Mouse (Mus musculus): ENCODE measurements around the gene Lyrm4. TPM values are rescaled to one million over a fixed set of nuclear protein-coding genes. Genes with fewer than 3 reads are reported as not detected.

Lyrm4 gene
- polyA plus RNA-seq (2014; fragmentation: Nextera tagmentation; extraction: Ambion mirVana): 41.2 and 46.4 TPM in 2 replicates

DNA sequence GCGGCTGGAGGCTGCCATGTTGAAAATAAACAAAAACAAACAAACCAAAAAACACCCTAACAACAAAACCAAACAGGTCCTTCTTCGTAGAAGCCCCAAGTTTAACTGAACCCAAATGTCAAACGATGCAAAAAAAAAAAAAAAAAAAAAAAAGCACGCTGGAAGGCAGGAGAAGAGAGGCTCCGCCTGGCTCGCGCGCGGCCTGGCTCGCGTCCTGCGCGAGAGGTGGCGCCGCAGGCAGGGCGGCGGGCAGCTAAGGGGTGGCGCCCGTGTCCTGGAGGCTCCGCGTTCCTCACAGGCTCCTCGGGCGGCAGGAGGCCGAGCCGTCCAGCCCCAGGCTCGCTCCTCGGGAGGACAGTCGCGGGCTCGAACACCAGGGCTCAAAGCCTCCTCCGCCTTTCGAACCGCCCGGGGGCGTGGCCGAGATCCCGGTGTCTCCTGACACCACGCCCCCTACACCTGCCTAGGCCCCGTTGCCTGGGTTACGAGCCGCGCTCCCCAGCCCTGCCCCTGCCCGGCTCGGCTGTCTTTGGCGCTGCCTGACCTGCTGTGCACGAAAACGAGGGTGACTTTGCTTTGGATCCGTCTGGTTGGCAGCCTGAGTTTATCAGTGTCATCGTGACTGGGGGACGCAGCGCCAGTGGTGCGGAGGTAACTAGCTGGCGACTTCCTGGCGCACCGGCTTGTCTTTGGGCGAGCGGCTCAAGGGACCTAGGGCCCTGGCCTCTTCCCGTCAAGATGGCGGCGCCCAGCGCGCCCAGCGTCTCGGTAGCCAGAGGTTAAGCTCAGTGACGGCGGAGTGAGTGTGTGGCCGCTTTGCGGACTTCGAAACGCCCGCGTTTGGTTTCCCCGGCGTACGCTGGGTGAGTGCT is at the start of gene Lyrm4, which contains the start of gene Fars2:
Gene Lyrm4, minus strand, starts transcription at position 384 of the 872 bp plus-strand sequence.
Gene Fars2, plus strand, starts transcription at position 270 of the 872 bp plus-strand sequence.
- H3K9me3 ChIP-seq (ENCODE audit: control insufficient read depth, low read length): no peaks in the 10 kb centered on the region
- peak within 1 kb of the TSS; percentile 96 for H3K27ac ChIP-seq (ENCODE audit: low read depth, low read length)
- H3K4me3 ChIP-seq (ENCODE audit: low read depth, low read length): peak within 1 kb of the TSS; percentile 68
- H3K4me2 ChIP-seq (ENCODE audit: low read depth, low read length): peak within 1 kb of the TSS; percentile 81
- peak; percentile 99 for ATAC-seq (ENCODE audit: low read depth)
- H3K4me1 ChIP-seq (ENCODE audit: control insufficient read depth, insufficient read depth, low read length): no peaks in the 10 kb centered on the region; the same call in 1 of the 2 replicates
- peak within 1 kb of the TSS; percentile 68 for H3K9ac ChIP-seq (replicated peaks; ENCODE audit: low read depth, low read length)
- no peaks in the 10 kb centered on the region for H3K27me3 ChIP-seq (ENCODE audit: control insufficient read depth, insufficient read depth, low read length)
- WGBS: under 1% methylated on average over 74 of the region's 75 CpGs
- H3K36me3 ChIP-seq (ENCODE audit: control insufficient read depth, insufficient read depth, low read length): no peaks in the 10 kb centered on the region

DNA sequence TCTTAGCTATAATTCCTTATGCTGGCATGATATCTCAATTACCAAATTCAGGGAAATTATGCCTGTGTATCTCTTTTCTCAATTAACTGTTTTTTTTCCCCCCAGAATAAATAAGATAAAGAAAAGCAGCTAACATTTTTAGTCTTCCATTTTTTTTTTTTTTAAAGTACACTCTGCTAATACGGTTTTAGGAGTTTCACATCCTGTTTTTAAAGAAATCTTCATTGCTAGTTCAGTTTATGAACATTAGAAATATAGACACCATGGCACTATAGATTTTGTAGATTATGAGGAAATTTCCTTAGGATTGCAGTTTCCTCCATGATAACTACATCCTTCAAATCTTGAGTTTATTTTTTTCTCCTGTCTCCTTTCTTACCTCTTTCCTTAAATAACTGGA is 46.6 kb upstream of the Lyrm4 start:
- no peak for ATAC-seq (ENCODE audit: low read depth)
- Histone ChIP-seq H3K4me2 (ENCODE audit: low read depth, low read length) (no peak overlapping the region), H3K9me3 (ENCODE audit: control insufficient read depth, low read length) (no peaks in the 10 kb centered on the region), H3K36me3 (ENCODE audit: control insufficient read depth, insufficient read depth, low read length) (no peaks in the 10 kb centered on the region), H3K4me1 (ENCODE audit: control insufficient read depth, insufficient read depth, low read length) (no peaks in the 10 kb centered on the region), H3K27ac (ENCODE audit: low read depth, low read length) (no peak overlapping the region), H3K27me3 (ENCODE audit: control insufficient read depth, insufficient read depth, low read length) (no peaks in the 10 kb centered on the region), H3K9ac (replicated peaks; ENCODE audit: low read depth, low read length) (no peak overlapping the region), H3K4me3 (ENCODE audit: low read depth, low read length) (no peak overlapping the region)
- WGBS: 78% methylated on average over 1 of the region's 1 CpGs

DNA sequence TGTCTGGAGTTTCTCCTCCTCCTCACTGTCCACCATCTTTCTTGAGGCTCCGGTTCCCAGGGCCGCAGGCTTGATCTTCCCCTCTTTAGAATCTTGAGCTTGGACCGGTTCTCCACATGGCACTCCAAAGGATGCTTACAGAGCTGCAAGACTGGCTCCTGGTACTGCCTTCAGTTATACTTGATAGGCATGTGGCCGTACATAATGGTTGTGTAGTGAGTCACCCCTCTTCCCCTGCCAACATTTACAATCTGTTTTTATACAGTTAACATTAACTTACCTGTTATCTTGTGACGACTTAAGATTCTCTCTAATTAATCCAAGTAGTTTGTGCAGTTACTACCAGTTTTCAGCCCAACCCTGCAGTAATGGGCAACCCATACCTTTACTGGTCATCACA is 46.1 kb upstream of the Lyrm4 start:
- no peak overlapping the region for H3K4me2 ChIP-seq (ENCODE audit: low read depth, low read length)
- H3K27ac ChIP-seq (ENCODE audit: low read depth, low read length): no peak overlapping the region
- H3K27me3 ChIP-seq (ENCODE audit: control insufficient read depth, insufficient read depth, low read length): no peaks in the 10 kb centered on the region
- no peak overlapping the region for H3K9ac ChIP-seq (replicated peaks; ENCODE audit: low read depth, low read length)
- no peaks in the 10 kb centered on the region for H3K4me1 ChIP-seq (ENCODE audit: control insufficient read depth, insufficient read depth, low read length)
- ATAC-seq (ENCODE audit: low read depth): no peak
- WGBS: 93% methylated on average over 5 of the region's 5 CpGs
- no peaks in the 10 kb centered on the region for H3K36me3 ChIP-seq (ENCODE audit: control insufficient read depth, insufficient read depth, low read length)
- H3K9me3 ChIP-seq (ENCODE audit: control insufficient read depth, low read length): no peaks in the 10 kb centered on the region
- no peak overlapping the region for H3K4me3 ChIP-seq (ENCODE audit: low read depth, low read length)

DNA sequence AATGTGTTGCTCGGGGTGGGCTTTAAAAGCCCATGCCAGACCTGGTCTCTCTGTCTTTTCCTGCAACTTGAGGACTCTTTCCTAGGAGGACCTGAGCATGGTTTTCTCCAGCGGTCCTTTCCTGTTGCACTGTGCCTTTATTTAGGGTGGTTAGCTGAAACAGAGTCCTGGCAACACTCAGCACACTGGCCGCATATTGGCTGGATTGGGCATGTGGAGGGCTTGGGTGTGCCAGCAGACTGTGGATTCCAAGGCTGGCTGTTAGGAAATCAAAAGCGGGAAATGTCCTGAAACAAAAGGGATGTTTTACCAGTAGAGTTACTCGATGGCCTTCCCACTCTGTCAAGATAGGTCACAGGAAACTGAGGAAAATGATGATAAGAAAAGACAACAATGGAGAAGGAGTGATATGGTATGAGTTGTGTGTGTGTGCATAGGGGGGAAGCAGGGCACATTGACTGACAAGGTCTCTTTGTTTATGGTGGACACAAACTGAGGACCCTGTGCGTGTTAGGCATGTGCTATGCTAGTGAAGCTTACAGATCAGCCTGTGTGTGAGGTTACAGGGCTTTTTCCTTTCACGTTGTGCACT is 39.1 kb upstream of the Lyrm4 start:
- ATAC-seq (ENCODE audit: low read depth): no peak
- 92% methylated on average over 7 of the region's 7 CpGs for WGBS
- no peaks in the 10 kb centered on the region for H3K27me3 ChIP-seq (ENCODE audit: control insufficient read depth, insufficient read depth, low read length)

DNA sequence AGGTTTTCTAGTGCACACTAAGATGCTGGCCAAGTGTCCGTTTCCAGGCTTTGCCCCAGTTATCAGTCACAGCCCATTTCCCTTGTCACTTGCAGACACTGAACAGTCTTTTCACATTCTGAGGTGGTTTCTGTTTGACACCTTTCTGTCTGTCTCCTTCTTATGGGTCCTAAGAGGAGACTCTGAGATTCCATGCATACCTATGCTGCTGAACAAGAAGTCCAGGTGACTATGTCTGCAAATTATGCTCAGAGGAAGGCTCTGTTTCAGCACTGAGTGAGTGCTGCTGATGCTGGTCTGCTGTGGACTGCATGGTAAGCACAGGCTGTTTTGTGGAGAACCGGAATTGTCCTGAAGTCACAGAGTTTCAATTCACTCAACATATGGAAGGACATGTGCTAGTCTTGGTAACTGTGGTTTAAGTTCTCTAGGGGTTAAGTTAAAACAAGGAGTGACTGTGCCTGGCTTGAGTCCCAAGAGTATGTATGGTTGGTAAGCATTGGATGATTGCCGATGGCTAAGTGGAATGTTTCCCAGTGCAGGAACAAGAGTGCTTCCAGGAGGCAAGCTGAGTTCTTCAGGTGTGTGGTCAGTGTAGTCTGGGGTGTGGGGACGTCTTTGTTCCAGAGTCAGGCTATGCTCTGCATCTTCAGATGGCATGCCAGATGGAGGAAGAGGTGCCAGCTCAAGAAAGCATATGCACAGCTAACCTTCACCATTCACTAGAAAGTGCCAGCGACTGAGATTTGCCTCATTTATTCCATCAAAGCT is 35.6 kb upstream of the Lyrm4 start:
- Histone ChIP-seq H3K27ac (ENCODE audit: low read depth, low read length) (no peak overlapping the region), H3K4me2 (ENCODE audit: low read depth, low read length) (no peak overlapping the region), H3K9ac (replicated peaks; ENCODE audit: low read depth, low read length) (no peak overlapping the region), H3K36me3 (ENCODE audit: control insufficient read depth, insufficient read depth, low read length) (no peaks in the 10 kb centered on the region), H3K9me3 (ENCODE audit: control insufficient read depth, low read length) (no peaks in the 10 kb centered on the region), H3K4me1 (ENCODE audit: control insufficient read depth, insufficient read depth, low read length) (no peaks in the 10 kb centered on the region), H3K27me3 (ENCODE audit: control insufficient read depth, insufficient read depth, low read length) (no peaks in the 10 kb centered on the region), H3K4me3 (ENCODE audit: low read depth, low read length) (no peak overlapping the region)
- WGBS: 84% methylated on average over 5 of the region's 5 CpGs
- ATAC-seq (ENCODE audit: low read depth): no peak

More for the DNA sequence above, 39.1 kb upstream of the Lyrm4 start:
- H3K4me1 ChIP-seq (ENCODE audit: control insufficient read depth, insufficient read depth, low read length): no peaks in the 10 kb centered on the region
- no peaks in the 10 kb centered on the region for H3K9me3 ChIP-seq (ENCODE audit: control insufficient read depth, low read length)
- H3K4me2 ChIP-seq (ENCODE audit: low read depth, low read length): no peak overlapping the region
- no peak overlapping the region for H3K9ac ChIP-seq (replicated peaks; ENCODE audit: low read depth, low read length)
- no peak overlapping the region for H3K4me3 ChIP-seq (ENCODE audit: low read depth, low read length)
- no peak overlapping the region for H3K27ac ChIP-seq (ENCODE audit: low read depth, low read length)
- H3K36me3 ChIP-seq (ENCODE audit: control insufficient read depth, insufficient read depth, low read length): no peaks in the 10 kb centered on the region

DNA sequence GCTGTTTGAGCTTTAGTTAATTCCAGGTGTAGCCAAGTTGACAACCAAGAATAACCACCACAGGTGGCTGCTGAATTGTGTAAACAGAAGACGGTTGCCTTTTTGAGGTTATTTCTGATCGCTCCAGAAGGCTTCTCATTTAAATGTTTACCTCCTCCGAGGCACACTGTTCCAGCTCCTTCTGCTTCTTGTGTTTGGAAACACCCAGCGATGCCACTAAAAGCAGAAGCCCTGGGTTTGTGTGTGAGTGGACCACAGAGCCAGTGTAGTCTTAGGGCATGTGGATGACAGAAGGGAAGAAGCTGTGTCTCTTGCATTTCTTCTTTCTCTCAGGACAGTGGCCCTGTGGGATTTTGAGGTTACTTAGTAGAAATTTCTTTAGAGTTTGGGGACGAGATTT is 32.9 kb upstream of the Lyrm4 start:
- no peaks in the 10 kb centered on the region for H3K9me3 ChIP-seq (ENCODE audit: control insufficient read depth, low read length)
- no peak overlapping the region for H3K27ac ChIP-seq (ENCODE audit: low read depth, low read length)
- H3K4me2 ChIP-seq (ENCODE audit: low read depth, low read length): no peak overlapping the region
- no peak overlapping the region for H3K9ac ChIP-seq (replicated peaks; ENCODE audit: low read depth, low read length)
- H3K4me3 ChIP-seq (ENCODE audit: low read depth, low read length): no peak overlapping the region
- H3K4me1 ChIP-seq (ENCODE audit: control insufficient read depth, insufficient read depth, low read length): no peaks in the 10 kb centered on the region
- WGBS: 75% methylated on average over 5 of the region's 5 CpGs
- H3K36me3 ChIP-seq (ENCODE audit: control insufficient read depth, insufficient read depth, low read length): no peaks in the 10 kb centered on the region
- H3K27me3 ChIP-seq (ENCODE audit: control insufficient read depth, insufficient read depth, low read length): no peaks in the 10 kb centered on the region
- no peak for ATAC-seq (ENCODE audit: low read depth)

DNA sequence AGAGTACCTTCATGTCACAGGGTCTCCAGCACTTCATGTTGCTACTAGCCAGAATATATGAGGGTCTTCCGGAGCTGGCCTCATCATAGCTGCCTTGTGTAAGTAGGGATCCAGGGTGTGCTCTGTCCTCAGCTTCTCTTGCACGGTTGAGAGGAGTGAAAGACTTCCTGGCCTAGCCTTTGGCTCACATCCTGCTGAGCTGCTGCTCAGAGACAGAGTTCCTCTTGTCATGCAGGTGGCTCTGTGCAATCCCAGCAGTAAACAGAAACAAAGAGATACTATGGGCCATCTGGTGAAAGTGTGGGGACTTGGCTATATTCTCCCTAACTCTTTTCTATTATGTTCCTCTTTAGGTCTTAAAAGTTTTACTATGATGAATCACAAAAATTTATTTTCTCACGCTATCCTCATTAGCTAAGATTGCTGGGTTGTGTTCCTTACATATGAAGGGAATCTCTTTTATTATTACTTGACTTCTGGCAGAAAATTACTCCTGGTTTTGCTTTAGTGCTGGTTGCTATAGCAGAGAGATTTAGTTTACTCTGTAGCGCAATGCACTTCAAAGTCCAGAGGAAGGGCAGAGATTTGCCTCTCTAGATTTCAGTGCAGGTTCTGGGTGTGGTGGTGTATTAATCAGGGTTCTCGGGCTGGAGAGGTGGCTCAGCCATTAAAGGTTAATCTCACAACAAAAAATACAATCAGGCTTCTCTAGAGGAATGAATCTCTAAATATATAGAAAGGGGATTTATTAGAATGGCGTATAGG is 32.0 kb upstream of the Lyrm4 start:
- Histone ChIP-seq H3K27me3 (ENCODE audit: control insufficient read depth, insufficient read depth, low read length) (no peaks in the 10 kb centered on the region), H3K36me3 (ENCODE audit: control insufficient read depth, insufficient read depth, low read length) (no peaks in the 10 kb centered on the region), H3K27ac (ENCODE audit: low read depth, low read length) (no peak overlapping the region), H3K4me2 (ENCODE audit: low read depth, low read length) (no peak overlapping the region), H3K4me3 (ENCODE audit: low read depth, low read length) (no peak overlapping the region), H3K9me3 (ENCODE audit: control insufficient read depth, low read length) (no peaks in the 10 kb centered on the region), H3K4me1 (ENCODE audit: control insufficient read depth, insufficient read depth, low read length) (no peaks in the 10 kb centered on the region), H3K9ac (replicated peaks; ENCODE audit: low read depth, low read length) (no peak overlapping the region)
- ATAC-seq (ENCODE audit: low read depth): no peak
- WGBS: 44% methylated on average over 6 of the region's 6 CpGs

DNA sequence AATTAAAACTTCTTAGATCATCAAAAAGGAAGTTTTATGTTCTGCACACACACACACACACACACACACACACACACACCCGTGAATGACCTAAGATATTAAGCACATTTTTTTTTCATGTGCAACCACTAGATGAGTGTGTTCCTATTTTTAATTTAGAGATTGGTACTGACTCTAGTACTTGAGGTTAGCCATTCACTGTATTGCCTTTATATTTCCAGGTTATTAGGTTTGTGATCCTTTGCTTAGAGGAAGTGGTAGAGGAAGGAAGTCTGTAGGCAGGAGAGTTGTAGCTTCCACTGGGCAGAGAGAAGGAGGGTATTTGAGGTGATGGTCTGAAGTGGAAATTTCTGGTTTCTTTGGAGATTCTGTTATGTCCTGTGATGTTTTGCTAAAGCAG is 28.3 kb upstream of the Lyrm4 start:
- no peaks in the 10 kb centered on the region for H3K36me3 ChIP-seq (ENCODE audit: control insufficient read depth, insufficient read depth, low read length)
- no peak overlapping the region for H3K4me3 ChIP-seq (ENCODE audit: low read depth, low read length)
- ATAC-seq (ENCODE audit: low read depth): no peak
- no peaks in the 10 kb centered on the region for H3K9me3 ChIP-seq (ENCODE audit: control insufficient read depth, low read length)
- no peak overlapping the region for H3K4me2 ChIP-seq (ENCODE audit: low read depth, low read length)
- no peaks in the 10 kb centered on the region for H3K27me3 ChIP-seq (ENCODE audit: control insufficient read depth, insufficient read depth, low read length)
- 80% methylated on average over 1 of the region's 1 CpGs for WGBS
- no peak overlapping the region for H3K27ac ChIP-seq (ENCODE audit: low read depth, low read length)
- H3K9ac ChIP-seq (replicated peaks; ENCODE audit: low read depth, low read length): no peak overlapping the region
- no peaks in the 10 kb centered on the region for H3K4me1 ChIP-seq (ENCODE audit: control insufficient read depth, insufficient read depth, low read length)

Measured in neural tube, embryonic 14.5 days (tissue).